Mouse (Mus musculus) kidney, adult 18-20 months (tissue): ENCODE results near the gene Ttc28.

ENCODE experiments used
- DNase-seq: peaks from one replicate; pipeline ENCODE4 v3.0.0; 2021

The Ttc28 gene

DNA sequence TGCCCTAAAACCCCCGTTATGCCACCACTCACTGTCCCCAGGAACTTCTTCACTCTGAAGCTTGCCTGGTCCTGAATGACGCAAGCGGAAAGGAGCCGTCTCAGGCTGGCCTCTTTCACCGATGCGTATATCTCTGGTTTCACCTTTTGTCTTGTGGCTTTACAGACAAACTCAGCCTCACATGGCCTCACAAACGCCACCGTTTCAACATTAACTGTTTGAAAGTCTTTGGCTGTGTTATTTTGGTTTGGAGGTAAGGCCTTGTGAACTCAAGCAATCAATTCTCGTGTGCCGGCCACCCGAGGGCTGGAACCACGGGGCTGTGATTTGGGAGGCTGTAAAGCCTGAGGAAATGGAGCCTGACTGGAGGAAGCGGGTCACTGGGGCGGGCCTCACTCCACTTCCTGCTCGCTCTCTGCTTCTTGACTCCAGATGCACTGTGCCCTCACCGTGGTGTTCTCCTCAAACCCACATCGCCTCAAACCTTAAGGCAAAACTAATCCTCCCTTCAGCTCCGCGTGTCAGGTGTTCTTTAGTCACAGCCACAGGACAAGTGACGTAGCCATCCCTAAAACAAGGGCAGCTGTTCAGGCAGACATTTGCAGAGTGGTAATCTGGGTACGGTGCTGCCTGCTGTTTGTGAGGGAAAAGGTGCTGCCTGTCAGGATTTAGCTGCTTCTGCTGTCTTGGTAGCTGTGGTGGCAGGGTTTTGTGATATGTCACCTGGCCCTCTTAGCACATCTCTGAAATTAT is 298.9 kb downstream of the Ttc28 start:
- DNase-seq, result peak; percentile 69

DNA sequence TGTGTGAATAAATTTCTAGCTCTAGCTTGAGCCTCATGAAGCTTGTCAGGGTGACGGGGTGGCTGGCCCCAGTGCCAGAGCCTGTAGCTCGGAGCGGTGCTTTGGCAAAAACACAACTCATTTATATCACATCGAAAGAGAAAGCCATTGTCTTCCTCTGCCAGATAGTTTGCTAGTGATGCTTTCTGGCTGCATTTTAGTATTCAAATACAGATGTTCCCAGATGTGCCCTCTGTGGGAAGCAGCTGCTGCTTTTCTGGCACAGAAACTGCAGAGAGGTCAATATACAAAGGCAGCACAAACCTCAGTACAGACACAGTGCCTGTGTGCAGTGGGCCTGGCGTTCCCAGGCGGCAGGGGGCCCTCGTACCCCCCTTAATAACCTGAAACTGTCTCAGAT is 300.0 kb downstream of the Ttc28 start:
- no peak for DNase-seq

DNA sequence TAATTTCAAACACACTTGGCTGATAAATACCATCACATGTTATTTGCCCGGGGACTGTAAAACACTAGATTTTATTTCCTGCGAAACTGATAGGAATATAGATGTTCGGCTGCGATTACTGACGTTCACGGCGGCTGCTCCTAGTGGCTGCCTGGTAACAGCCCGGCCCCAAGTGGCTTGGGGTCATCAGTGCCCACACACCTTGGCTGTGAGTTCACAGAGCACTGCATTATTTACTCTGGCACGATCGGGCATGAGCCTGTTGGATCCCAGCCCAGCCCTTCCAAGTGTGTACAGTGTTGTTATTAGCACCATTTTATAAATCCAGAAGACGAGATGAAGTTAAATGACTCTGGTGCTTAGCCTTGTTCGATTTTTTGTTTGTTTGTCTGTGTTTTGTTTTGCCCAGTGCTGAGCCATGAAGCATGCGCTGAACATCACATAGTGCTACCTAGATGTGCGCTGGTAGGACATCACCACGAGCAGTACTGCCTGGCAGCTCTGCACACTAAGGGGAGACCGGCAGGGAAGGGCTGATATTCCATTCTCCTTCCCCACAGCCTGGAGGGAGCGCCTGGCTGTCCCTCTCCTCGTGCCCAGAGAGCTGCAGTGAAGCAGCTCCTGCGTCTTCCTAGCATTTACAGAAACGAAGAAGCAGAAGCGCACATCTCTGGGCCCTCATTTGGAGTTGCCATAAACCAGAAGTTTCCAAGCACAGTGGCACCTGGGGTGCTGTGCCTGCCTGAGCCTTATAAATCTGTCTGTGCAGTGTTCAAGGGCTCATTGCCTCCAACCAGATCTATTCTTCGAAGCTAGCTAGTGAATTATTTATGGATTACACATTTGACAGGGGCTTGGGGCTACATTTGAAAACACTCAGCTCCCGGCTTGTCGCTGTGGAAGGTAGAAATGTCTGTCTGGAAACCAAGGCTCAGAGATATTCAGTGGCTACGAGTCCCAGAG is 300.8 kb downstream of the Ttc28 start:
- no peak for DNase-seq

DNA sequence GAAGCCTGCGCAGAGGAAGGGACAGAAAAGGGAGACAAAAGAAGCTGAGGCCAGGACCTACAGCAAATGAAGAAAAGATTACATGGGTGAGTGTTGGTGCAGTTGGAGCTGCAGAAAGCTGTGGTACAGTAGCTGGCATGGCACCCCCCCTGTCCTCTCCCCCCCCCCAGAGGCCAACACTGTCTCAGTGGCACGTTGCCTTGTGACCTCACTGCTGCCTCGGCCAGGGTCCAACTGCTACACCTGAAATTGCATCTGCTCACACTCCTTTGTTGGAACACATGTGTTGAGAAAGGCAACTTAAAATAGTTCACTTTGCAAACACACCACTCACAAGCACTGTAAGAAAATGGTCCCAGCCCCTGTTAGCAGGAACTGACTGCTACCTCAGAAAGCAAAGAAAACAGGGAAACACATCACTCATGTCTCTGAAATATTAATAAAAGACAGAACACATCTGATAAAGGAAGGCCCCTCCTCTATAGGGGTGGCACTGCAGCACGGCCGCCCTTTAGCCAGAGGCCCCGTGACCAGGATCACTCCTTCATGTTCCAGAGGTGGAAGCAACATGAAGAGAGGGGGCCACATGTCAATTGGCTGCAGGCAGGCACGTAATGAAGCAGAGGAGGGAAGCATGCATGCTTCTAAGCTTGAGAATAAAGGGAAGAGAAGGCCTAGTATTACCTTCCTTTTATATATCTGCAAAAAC is 301.8 kb downstream of the Ttc28 start:
- no peak for DNase-seq

DNA sequence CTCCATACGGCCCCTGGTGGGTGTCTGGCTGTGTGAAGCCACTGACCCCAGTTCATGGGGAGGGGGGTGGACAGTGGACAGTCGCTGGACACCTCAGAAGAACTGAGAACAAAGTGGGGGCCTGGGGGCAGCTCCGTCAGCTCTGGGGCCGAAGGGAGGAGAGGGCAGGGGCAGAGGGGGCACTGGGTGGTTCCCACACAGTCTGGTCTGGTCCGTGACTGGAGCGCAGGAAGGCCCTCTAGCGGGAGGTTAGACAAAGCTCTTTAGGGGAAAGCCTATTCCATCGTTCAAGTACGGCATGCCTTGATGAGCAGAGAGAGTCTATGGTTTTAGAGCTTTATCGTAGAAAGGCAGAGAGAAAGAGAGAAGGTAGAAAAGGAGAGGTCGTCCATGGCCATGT is 307.0 kb downstream of the Ttc28 start:
- no peak for DNase-seq

DNA sequence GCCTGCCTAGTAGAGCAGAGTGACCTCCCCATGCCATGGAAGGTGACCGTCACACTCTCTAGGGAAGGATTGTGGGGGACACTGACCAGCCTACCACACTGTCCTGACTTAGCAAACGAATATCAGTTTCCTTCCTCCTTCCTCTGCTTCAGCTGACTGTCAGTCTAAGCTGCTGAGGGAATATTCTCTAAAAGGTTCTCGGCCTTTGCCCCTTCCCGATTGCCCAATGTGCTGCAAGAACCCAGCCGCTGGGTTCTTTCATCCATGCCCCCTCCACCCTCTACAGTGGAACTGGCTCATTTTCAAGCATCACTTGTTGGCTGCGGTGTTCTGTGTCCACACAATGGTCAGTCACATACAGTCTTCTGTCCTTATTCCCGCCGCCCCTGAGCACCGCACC is 312.4 kb downstream of the Ttc28 start:
- DNase-seq, result no peak

DNA sequence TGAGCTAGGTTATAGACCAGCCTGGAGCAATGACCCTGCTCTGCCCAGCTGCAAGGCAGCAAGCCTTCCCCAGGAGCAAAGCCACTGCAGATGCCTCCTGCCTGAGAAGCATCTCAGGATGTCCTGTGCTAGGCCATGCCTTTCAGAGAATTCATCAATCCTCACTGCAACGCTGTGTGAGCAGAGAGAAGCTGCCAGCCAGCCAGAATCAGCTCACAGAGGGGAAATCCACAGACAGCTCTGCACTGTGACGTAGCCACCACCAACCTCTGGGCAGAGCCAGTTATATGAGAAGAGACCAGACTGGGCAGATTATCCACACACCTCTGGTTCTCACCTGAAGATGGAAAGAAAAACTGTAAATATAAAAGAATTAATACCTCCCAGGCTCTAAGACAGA is 315.2 kb downstream of the Ttc28 start:
- no peak for DNase-seq

DNA sequence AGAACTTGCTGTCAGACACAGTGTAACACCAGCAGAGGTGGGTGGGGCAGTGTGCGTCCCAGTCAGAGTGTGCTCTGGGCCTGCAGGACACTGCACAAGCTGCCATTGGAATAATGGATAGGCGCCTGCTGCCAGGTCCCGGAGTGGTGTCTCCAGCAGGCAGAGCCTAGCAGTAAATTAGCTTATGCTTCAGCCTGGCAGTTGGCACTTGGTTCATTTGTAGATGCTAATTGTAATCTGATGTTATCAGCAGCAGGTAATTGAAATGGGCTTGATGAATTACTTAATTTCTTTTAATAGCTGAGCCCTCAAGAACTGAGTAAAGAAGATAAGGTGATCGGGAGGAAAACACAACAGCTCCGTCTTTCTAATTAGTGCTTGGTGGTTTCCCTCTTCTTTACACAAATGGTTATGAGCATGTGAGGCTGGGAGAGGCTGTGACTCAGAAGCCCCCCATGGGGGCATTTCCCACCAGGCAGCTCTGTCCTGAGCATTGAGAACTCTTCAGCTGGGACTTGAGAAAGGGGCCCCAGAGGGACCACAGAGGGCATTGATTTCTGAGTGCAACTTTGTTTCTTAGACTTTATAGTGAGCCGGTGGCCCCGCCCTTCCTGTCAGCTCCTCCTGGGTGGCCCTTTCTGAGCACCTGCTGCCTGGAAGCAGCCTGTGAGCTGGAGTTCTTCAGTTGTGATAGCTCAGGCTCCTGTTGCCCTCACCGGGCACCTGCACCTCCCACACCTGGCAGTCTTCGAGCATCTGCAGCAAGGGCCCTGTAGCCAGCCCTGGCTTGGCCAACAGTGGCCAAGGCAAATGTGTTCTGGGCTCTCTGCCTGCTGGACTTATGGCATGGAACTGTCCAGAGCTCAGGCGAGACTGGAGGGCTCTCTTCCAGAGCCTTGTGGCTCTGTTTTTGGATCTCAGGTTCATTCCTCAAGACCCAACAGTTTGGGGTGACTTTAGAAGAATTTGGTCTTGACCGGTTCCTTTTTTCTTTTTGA is 316.2 kb downstream of the Ttc28 start:
- no peak for DNase-seq

DNA sequence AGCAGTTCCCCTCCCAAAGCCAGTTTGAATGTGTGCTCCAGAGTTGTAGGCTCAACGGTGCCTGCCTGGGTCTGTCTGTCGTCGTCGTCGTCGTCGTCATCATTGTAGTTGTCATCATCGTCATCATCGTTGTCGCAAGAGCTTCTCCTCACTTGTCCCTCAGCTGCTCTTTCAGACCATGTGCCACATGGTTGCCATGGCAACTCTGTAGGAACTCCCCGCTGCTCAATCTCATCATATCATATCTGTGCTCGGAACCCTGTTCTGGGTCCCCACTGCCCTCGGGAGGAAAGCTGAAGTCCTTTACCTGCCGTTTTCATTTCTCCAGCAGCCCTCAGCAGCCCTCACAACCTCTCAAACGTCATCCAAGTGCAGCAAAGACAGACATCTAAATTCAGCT is 318.1 kb downstream of the Ttc28 start:
- DNase-seq, result no peak

DNA sequence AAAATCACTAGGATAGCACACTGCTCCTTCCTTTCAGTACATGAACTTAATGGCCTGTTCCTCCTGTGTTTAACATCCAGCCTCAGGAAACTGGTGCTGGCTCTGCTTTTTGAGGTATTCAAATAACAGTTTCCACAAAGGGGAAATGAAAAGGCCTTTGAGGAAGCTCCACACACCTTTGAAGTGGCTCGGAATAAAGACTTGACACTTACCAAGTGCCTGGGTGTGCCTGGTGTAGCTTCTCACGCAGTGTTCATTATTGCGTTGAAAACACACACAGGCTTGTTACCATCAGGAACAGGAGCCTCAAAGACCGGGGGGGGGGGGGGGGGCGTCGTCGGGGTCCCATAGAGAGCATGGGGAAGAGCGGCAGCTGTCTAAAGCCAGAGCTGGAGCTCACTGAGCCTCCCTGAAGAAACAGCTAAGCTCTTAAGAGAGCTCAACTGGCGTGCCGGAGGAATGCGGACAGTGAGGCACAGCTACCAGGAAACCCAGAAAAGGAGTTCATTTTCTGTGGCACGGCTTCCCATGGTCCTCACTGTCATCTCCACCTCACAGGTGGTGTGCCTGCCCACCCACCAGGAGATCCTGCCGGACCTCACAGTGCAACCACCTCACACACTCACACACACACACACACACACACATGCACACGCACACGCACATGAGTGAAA is 320.7 kb downstream of the Ttc28 start:
- no peak for DNase-seq

DNA sequence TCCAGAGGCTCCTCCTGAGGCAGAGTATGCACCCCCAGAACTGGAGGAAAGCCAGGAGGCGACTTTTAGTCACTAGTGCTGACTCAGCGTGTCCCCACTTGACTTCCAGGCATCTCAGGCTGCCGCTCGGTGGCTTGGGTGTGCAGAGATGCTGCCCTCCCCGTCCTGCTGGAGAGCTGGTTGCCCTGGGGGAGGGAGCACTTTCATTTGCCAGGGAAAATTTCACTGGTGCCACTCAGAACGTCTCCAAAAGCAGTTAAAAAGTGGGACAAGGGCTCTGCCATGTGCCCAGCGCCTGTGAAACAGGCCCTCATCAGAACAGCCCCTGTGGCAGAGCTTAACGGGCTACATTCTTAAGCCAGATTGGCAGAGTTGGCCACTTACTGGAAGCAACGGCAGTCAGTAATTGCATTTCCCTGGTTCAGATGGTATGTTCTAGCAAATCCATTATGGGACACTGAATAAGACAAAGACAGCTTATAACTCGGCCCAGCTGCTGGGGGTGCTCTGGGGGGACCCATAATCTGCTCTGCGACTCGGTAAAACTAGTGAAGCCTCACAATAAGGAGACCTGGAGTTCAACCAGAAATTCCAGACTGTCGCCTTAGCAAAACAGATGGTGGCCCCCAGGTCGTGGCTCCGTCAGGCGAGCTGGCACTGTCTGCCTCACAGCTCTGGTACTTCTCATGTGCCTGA is 321.5 kb downstream of the Ttc28 start:
- DNase-seq, result peak; percentile 47

DNA sequence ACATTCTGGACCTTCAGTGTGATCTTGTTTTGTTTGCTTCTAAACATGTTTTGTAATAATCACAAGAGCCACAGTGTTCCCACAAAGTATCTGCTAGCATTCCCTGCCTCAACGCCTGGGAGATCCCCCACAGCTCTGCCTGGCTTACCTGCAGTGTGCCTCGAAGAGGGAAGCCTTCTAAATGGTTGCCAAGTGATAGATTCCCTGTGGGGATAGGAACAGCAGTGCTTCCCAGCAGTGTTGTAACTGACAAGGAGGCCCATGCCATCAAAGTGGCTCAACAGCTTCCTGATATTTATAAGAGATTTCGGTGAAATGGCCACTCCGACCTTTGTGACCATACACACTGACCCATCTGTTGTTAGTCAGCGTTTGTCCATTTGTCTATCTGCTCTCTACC is 324.6 kb downstream of the Ttc28 start:
- no peak for DNase-seq

DNA sequence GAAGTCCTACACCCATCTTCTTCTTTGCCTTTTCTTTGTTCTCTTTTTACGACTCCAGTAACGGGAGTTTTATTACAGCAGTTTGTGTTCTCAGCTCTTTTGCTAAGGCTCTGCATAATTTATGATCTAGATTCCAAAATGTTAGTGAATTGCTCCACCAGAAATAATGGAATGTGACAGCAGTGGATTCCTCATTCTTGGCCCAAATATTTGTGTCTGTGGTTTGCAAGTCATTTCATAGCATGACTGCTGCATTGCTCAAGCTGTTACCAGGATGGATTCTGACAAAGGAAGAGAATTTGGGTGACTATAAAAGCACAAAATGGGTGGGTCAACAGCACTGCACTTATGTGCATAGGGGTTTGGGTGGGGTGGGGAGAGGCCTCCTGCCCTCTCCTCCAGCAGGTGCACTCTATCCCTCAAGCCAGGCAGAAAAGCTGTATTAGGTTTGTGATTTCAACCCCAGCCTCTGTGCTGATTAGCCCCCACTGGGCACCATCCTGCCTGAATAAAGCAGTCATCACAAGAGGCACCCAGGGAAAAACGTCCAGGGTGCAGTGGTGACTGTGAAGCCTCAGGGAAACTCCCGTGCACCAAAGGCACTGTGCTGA is 325.5 kb downstream of the Ttc28 start:
- no peak for DNase-seq

DNA sequence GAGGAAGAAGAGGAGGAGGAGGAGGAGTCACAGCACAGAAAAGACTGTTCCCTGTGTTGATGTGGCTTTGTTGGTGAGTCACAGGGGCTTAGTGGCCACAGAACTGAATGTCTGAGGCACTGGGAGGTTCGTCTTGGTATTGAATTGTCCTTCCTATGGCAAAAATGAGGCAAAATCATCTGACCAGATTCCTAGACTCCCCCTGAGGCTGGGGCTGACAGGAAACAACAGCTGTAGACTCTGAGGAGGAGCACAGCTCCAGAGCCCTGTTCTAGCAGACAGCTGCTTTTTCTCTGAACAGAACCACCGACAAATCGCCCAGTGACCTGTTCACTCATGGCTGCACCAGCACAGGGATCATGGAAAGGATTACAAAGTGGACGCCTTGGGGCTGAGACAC is 326.2 kb downstream of the Ttc28 start:
- no peak for DNase-seq

DNA sequence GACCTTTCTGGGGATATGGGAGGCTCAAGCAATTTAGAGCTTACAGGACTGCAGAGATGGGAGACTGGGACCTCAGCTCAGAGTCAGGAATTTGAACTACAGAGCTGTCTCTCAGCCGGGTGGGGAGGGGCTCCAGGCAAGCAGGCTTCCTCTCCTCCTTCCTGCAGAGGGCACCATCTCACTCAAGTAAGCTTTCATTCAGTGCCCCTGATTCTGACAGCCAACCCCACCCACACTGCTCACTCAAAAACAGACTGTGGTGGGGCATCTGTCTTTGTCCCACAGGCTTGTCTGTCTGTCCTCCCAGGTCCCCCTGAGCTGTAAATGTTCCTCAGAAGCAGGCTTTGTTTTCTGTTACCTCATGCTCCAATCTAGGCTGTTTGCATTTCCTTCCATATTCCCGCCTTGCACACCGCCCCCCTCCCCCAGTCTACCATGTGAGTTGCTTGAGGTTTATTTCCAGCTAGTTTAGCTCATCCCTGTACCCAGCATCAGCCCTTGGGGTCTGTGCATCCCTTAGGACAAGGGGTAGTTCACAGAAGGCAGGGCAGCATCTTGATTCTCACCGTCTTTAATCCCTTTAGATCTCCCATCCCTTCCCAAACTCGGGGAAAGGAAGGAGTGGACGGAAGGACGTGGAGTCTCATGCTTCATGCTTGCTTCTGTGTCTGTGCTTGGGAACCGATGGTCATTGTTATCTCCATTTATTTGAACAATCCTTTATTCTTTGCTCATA is 328.5 kb downstream of the Ttc28 start:
- DNase-seq, result peak; percentile 38

DNA sequence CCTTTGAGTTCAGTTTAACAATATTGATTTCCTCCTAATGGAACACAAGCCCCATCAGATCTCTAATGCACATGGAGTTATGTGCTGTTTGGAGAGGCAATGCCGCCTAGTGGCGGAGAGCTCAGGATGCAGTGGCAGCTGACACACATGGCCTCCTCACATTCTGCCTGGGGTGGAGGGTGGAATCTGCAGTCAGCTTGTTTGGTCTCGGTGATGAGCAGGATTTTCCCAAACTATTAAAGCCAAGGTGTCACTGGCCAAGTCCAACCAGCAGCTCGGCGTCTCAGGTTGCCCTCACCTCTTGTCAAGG is 329.0 kb downstream of the Ttc28 start:
- peak; percentile 58 for DNase-seq

DNA sequence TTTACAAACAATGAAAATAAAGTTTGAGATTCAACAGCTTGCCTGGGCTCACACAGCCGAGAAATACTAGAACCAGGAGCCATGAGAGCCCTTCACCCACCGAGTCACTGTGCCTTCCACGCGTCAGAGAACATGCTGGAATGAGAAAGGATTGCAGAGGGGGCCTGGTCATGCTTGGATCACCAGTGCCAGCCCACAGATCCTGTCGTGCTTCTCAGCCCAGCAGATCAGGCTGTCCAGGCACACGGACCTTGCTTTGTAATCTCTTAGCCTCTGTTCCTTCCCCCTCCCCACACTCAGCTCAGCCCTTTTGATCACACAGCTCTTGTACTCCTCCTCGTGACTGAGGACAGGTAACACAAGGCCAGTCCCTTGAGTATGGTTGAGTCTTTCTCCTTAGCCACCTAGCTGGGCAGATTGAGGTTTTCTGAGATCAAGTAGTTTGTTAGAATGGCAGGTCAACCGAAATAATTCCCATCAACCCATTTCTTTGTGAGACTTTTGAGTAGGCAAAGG is 334.4 kb downstream of the Ttc28 start:
- no peak for DNase-seq

DNA sequence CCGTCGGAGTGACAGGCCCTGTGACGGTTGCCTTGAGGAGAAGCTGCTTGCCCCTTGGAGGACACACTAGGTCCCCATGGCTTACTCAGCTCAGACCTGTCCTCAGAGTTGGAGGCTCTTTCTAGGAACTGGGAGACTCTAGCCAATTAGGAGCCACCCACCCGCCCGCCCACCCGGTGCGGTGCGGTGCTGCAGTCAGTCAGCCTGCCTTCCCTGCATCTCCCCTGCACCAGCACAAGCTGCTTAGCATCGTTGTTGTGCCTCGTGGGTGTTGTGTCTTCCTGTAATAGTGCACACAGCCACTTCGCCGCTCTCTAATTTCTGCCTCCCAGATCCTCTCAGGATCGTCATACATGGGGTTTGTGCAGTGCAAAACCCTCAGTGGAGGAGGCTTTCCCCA is 335.3 kb downstream of the Ttc28 start:
- no peak for DNase-seq

DNA sequence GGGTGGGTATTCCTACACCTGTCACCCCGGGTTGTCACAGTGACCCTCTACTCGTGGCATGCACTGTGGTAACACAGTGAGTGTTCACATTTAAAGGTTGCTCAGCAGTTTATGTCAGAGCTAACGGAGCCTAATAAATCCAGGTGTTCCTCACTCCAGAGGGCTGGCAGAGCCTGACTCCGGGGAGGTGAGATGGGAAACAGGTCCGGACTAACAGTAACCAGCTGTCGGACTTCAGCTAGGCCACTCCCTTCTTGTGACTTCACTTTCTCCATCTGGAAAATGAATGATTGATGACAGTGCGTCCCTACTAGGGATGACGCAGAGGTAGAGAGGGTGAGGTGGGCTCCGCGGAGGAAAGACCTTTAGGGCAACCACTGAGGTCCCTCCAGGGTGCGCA is 336.1 kb downstream of the Ttc28 start:
- DNase-seq, result no peak

DNA sequence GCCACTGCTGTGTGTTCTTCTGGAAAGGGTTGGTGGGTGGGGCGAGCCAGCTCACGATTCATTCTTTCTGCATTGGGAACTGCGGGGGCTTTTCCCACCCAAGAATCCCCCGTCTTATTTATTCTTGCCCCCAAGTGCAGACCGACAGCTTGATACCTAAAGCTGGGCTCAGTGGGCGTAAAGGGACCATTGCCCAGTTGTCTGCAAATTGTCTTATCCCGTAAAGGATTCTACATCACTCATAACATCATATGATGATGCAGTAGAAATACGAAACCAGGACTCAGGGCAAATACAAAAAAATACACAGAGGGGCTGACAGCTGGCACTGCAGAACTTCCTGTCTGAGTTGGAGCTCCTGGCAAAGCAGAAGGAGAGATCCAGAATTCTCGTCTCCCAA is 336.6 kb downstream of the Ttc28 start:
- no peak for DNase-seq
